12 mouse cellular contexts compared by ENCODE assay signal in the genomic region with DNA sequence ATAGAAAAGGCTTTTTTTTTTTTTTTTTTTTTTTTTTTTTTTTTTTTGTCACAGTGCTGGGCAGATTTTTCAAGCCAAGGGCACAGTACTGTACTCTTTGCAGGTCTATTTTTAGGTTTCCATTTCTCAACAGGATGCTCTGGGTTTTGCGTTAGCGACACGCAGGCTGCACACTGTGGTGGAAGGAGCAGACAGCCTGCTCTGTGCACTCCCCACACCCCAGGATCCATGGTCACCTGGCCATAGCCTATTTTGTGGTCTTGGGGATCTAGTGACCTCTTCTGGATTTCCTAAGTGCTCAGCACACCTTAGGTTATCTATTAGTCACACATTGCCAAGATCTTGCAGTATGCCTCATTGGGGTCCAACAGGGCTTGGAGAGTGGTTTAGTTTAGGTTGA.
DNase-seq lines count a peak whose midpoint lies in the region; ATAC-seq and TF ChIP-seq lines count a peak whose summit lies in the region.
"Had no signal": no experiment of that assay in that cellular context is flagged by ENCODE, and none has a peak within 500 bp of the region (broad histone marks: within the 10 kb centered on the region; RNA-seq: fewer than 3 reads in every experiment).

No protein-coding gene starts in this region.

- ATAC-seq in intestine, embryonic 14.5 days (replicated peaks; ENCODE audit: low FRiP score, low TSS enrichment, low read depth), result no peak
- ATAC-seq in intestine, postnatal 0 days, result no peak

- TF ChIP-seq CTCF in intestine, postnatal 0 days (IDR thresholded peaks at IDR 0.05; ENCODE audit: low read depth), result no peak

- H3K4me1 ChIP-seq in intestine, embryonic 14.5 days (replicated peaks; ENCODE audit: control insufficient read depth, insufficient read depth, low read length), result no peaks in the 10 kb centered on the region
- H3K4me1 ChIP-seq in intestine, postnatal 0 days (replicated peaks; ENCODE audit: control insufficient read depth, insufficient read depth, low read length), result no peaks in the 10 kb centered on the region
- H3K4me1 ChIP-seq: hindbrain, embryonic 13.5 days; limb, embryonic 10.5 days; liver, embryonic 15.5 days had no signal

- no peak overlapping the region for H3K4me3 ChIP-seq in intestine, embryonic 14.5 days (ENCODE audit: low read depth, low read length)
- H3K4me3 ChIP-seq in intestine, postnatal 0 days (ENCODE audit: low read depth, low read length), result no peak overlapping the region
- H3K4me3 ChIP-seq: erythroblast, embryonic 14.5 days; hindbrain, embryonic 13.5 days; limb, embryonic 10.5 days; liver, embryonic 15.5 days had no signal

- no peak overlapping the region for H3K27ac ChIP-seq in intestine, embryonic 14.5 days (ENCODE audit: low read depth)
- no peak overlapping the region for H3K27ac ChIP-seq in intestine, postnatal 0 days (ENCODE audit: low read depth, low read length)
- H3K27ac ChIP-seq: hindbrain, embryonic 13.5 days; kidney, postnatal 0 days; limb, embryonic 10.5 days; liver, embryonic 15.5 days had no signal

- H3K9ac ChIP-seq in intestine, embryonic 14.5 days (ENCODE audit: low read length), result no peak overlapping the region
- no peak overlapping the region for H3K9ac ChIP-seq in intestine, postnatal 0 days (ENCODE audit: low read depth, low read length)
- H3K9ac ChIP-seq: hindbrain, embryonic 13.5 days; liver, embryonic 15.5 days had no signal

- no peaks in the 10 kb centered on the region for H3K36me3 ChIP-seq in intestine, embryonic 14.5 days (ENCODE audit: control insufficient read depth, insufficient read depth, low read length)
- H3K36me3 ChIP-seq in intestine, postnatal 0 days (ENCODE audit: control insufficient read depth, insufficient read depth), result no peaks in the 10 kb centered on the region
- H3K36me3 ChIP-seq: hindbrain, embryonic 13.5 days; limb, embryonic 10.5 days; liver, embryonic 15.5 days had no signal

- DNase-seq in intestine, embryonic 14.5 days (ENCODE audit: low spot score), result peak; percentile 50
- peak; percentile 60 for DNase-seq in adrenal gland, adult 2 months
- peak; percentile 55 for DNase-seq in adrenal gland, postnatal 14 days
- peak; percentile 67 to 74 for DNase-seq in cerebellum, postnatal 10 days
- no peak for DNase-seq in gastrocnemius, postnatal 10 days
- no peak for DNase-seq in B cell, adult 2 months

- no peak overlapping the region for H3K4me2 ChIP-seq in intestine, embryonic 14.5 days (ENCODE audit: low read length)
- H3K4me2 ChIP-seq in intestine, postnatal 0 days (replicated peaks; ENCODE audit: low read depth), result no peak overlapping the region
- H3K4me2 ChIP-seq: hindbrain, embryonic 13.5 days; liver, embryonic 15.5 days had no signal

- 77% methylated on average over 3 of the region's 3 CpGs for WGBS in intestine, embryonic 14.5 days
- WGBS in intestine, postnatal 0 days, result 68% methylated on average over 3 of the region's 3 CpGs

- H3K9me3 ChIP-seq in intestine, embryonic 14.5 days (ENCODE audit: control insufficient read depth, low read length), result peaks cover 5% of the 10 kb centered on the region; the same call in 1 of the 2 replicates
- H3K9me3 ChIP-seq in intestine, postnatal 0 days (ENCODE audit: control insufficient read depth), result no peaks in the 10 kb centered on the region
- H3K9me3 ChIP-seq: limb, embryonic 10.5 days; liver, embryonic 15.5 days had no signal

- H3K27me3 ChIP-seq in intestine, embryonic 14.5 days (replicated peaks; ENCODE audit: control insufficient read depth, insufficient read depth, low read length), result no peaks in the 10 kb centered on the region
- H3K27me3 ChIP-seq in intestine, postnatal 0 days (replicated peaks; ENCODE audit: control insufficient read depth, insufficient read depth, low read length), result no peaks in the 10 kb centered on the region
- H3K27me3 ChIP-seq: hindbrain, embryonic 13.5 days; liver, embryonic 15.5 days had no signal

Comparison
In these comparisons a context has a peak if more than half of its experiments do, and no peak if none do; other contexts are left out.
1. DNase-seq: peak in intestine, embryonic 14.5 days (single experiment), adrenal gland, adult 2 months (single experiment), adrenal gland, postnatal 14 days (single experiment) and cerebellum, postnatal 10 days (2 of 2); none in gastrocnemius, postnatal 10 days (single experiment) and B cell, adult 2 months (0 of 2).